ENCODE assay signal across 16 mouse cellular contexts in the genomic region with DNA sequence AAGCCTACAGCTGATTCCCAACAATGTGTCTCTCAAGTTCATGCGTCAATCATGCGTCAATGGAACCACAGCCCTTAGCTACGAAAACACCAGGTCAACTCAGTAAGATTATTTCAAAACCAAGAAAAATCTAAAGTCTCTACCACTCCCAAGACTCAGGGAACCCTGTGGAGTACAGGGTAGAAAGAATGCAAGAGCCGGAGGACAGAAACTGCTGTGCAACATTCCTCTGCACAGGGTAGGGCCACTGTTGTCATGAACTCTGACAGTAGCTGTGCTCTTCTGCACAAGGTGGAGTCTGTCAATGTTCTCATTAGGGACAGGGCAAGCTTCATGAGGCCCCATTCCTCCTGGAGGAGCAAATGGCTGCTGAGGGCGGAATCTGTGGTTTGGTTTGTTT.
"Had no signal": no experiment of that assay in that cellular context is flagged by ENCODE, and none has a peak within 500 bp of the region (broad histone marks: within the 10 kb centered on the region; RNA-seq: fewer than 3 reads in every experiment).

No protein-coding gene starts in this region.

- H3K4me3 ChIP-seq: neural tube, embryonic 13.5 days; neural tube, embryonic 15.5 days; stomach, embryonic 15.5 days had no signal

- H3K9me3 ChIP-seq: neural tube, embryonic 13.5 days; neural tube, embryonic 15.5 days; stomach, embryonic 15.5 days had no signal

- H3K4me2 ChIP-seq: neural tube, embryonic 13.5 days; neural tube, embryonic 15.5 days; stomach, embryonic 15.5 days had no signal

- H3K4me1 ChIP-seq: neural tube, embryonic 13.5 days; neural tube, embryonic 15.5 days; stomach, embryonic 15.5 days had no signal

- DNase-seq: retina, postnatal 1 day; right cerebral cortex, adult 18-20 months; right cerebral cortex, postnatal 14 days; right cerebral cortex, postnatal 25 days; right cerebral cortex, postnatal 4 days; spleen, adult 18-20 months; thymus, adult 18-20 months; thymus, adult 2 months; thymus, postnatal 14 days; thymus, postnatal 25 days; thymus, postnatal 36 days; thymus, postnatal 4 days had no signal

- H3K27ac ChIP-seq: neural tube, embryonic 13.5 days; neural tube, embryonic 15.5 days; stomach, embryonic 15.5 days; stomach, postnatal 0 days had no signal

- H3K9ac ChIP-seq: neural tube, embryonic 13.5 days; neural tube, embryonic 15.5 days; stomach, embryonic 15.5 days had no signal

- H3K27me3 ChIP-seq: neural tube, embryonic 13.5 days; neural tube, embryonic 15.5 days; stomach, embryonic 15.5 days had no signal
